Mouse (Mus musculus): ENCODE measurements around the gene Nav3. TPM values are rescaled to one million over a fixed set of nuclear protein-coding genes. Genes with fewer than 3 reads are reported as not detected.

The Nav3 gene
- polyA plus RNA-seq, 1 experiment from 2014 or later, result 5.2 TPM

GRCm38 (mm10) chr10:109976351-109976750 is 479.7 kb downstream of the Nav3 start:
- 94% methylated on average over 8 of the region's 8 CpGs for WGBS
- Histone ChIP-seq H3K27ac (no peak overlapping the region), H3K27me3 (ENCODE audit: insufficient read depth, poor library complexity, severe bottlenecking) (no peaks in the 10 kb centered on the region), H3K4me1 (replicated peaks) (no peaks in the 10 kb centered on the region), H3K36me3 (no peaks in the 10 kb centered on the region), H3K9me3 (no peaks in the 10 kb centered on the region), H3K4me3 (no peak overlapping the region)
- DNase-seq (ENCODE audit: low spot score), result no peak

DNA sequence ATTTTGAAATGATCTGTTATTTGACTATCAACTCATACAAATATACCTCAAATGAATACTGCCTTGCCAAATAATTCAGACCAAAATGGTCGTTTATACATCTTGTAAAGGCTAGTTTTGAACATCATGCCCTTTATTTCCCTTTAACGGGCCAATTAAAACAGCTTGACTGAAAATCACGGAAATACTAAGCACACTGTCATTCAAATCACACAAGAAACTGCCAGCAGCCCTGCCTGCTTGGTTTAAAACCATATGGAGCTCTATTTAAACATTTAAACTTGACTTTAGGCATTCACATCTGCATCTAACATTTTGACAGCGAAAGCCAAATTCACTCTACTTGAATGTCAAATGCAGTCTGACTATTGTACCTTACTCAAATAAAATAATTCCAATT is 481.8 kb downstream of the Nav3 start:
- Histone ChIP-seq H3K4me1 (replicated peaks) (no peaks in the 10 kb centered on the region), H3K36me3 (no peaks in the 10 kb centered on the region), H3K9me3 (no peaks in the 10 kb centered on the region), H3K27ac (no peak overlapping the region), H3K27me3 (ENCODE audit: insufficient read depth, poor library complexity, severe bottlenecking) (no peaks in the 10 kb centered on the region), H3K4me3 (no peak overlapping the region)
- WGBS, result 86% methylated on average over 4 of the region's 4 CpGs
- DNase-seq (ENCODE audit: low spot score), result no peak

DNA sequence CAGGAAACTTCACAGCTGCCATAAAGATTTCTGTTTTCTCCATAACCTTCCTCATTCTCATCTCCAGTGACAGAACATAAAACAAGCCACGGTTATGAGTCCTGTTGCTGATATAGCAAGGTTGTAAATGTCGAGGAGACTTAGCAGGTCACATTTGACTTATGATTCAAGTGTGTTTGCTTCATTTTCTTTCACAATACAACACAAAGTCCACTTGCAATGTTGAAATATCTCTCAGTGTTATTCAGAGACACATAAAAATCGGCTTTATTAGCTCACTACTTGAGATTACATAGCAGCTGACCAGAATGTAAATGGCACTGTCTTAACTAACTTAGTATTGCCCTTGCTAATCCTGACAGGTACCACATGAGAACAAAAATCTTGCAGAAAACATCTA is 482.5 kb downstream of the Nav3 start:
- no peaks in the 10 kb centered on the region for H3K4me1 ChIP-seq (replicated peaks)
- no peak for DNase-seq (ENCODE audit: low spot score)
- 89% methylated on average over 3 of the region's 3 CpGs for WGBS

DNA sequence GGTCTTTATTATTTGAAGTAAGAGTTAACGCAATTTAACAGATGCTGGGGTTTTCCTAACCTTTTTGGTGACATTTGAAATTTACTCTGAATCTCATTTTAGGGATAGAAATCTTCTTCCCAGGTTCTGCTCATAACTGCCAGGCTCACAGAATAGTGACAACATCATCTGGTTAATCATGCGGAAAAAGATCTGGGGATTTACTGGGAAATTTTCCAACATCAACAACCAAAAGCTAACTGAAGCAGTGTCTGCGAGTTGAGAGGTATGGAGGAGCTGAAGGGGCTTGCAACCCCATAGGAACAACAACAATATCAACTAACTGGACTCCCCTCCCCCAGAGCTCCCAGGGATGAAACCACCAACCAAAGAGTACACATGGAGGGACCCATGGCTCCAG is 505.7 kb downstream of the Nav3 start:
- no peaks in the 10 kb centered on the region for H3K36me3 ChIP-seq
- WGBS, result 83% methylated on average over 3 of the region's 3 CpGs
- no peaks in the 10 kb centered on the region for H3K4me1 ChIP-seq (replicated peaks)
- H3K4me3 ChIP-seq, result no peak overlapping the region
- DNase-seq (ENCODE audit: low spot score), result no peak
- H3K9me3 ChIP-seq, result no peaks in the 10 kb centered on the region
- no peaks in the 10 kb centered on the region for H3K27me3 ChIP-seq (ENCODE audit: insufficient read depth, poor library complexity, severe bottlenecking)
- no peak overlapping the region for H3K27ac ChIP-seq

More for the DNA sequence above, 482.5 kb downstream of the Nav3 start:
- H3K27ac ChIP-seq, result no peak overlapping the region
- no peak overlapping the region for H3K4me3 ChIP-seq
- no peaks in the 10 kb centered on the region for H3K27me3 ChIP-seq (ENCODE audit: insufficient read depth, poor library complexity, severe bottlenecking)
- H3K36me3 ChIP-seq, result no peaks in the 10 kb centered on the region
- no peaks in the 10 kb centered on the region for H3K9me3 ChIP-seq

GRCm38 (mm10) chr10:109929319-109929622 is 526.7 kb downstream of the Nav3 start:
- H3K27me3 ChIP-seq (ENCODE audit: insufficient read depth, poor library complexity, severe bottlenecking), result no peaks in the 10 kb centered on the region
- no peaks in the 10 kb centered on the region for H3K36me3 ChIP-seq
- peak overlapping the region; percentile 23; the same call in 1 of the 2 replicates for H3K27ac ChIP-seq
- H3K4me3 ChIP-seq, result no peak overlapping the region
- DNase-seq (ENCODE audit: low spot score), result no peak
- 70% methylated on average over 5 of the region's 5 CpGs for WGBS
- peaks cover 13% of the 10 kb centered on the region for H3K4me1 ChIP-seq (replicated peaks)
- H3K9me3 ChIP-seq, result no peaks in the 10 kb centered on the region

GRCm38 (mm10) chr10:109928547-109929318 is 527.3 kb downstream of the Nav3 start:
- no peak for DNase-seq (ENCODE audit: low spot score)
- Histone ChIP-seq H3K4me1 (replicated peaks) (peaks cover 13% of the 10 kb centered on the region), H3K9me3 (no peaks in the 10 kb centered on the region), H3K27ac (peak overlapping the region; percentile 23; the same call in 1 of the 2 replicates), H3K27me3 (ENCODE audit: insufficient read depth, poor library complexity, severe bottlenecking) (no peaks in the 10 kb centered on the region), H3K36me3 (no peaks in the 10 kb centered on the region), H3K4me3 (no peak overlapping the region)
- WGBS, result 57% methylated on average over 8 of the region's 8 CpGs

GRCm38 (mm10) chr10:109926149-109926548 is 529.9 kb downstream of the Nav3 start:
- Histone ChIP-seq H3K27ac (no peak overlapping the region), H3K4me3 (no peak overlapping the region), H3K4me1 (replicated peaks) (peaks cover 18% of the 10 kb centered on the region), H3K27me3 (ENCODE audit: insufficient read depth, poor library complexity, severe bottlenecking) (no peaks in the 10 kb centered on the region), H3K9me3 (no peaks in the 10 kb centered on the region), H3K36me3 (no peaks in the 10 kb centered on the region)
- no peak for DNase-seq (ENCODE audit: low spot score)
- 83% methylated on average over 3 of the region's 3 CpGs for WGBS

- DNase-seq (ENCODE audit: low spot score), result no peak
- 93% methylated on average over 2 of the region's 2 CpGs for WGBS
- H3K4me3 ChIP-seq, result no peak overlapping the region
Observed at GRCm38 (mm10) chr10:109924136-109924535, 531.9 kb downstream of the Nav3 start.

GRCm38 (mm10) chr10:109921368-109921767 is 534.6 kb downstream of the Nav3 start:
- H3K27me3 ChIP-seq (ENCODE audit: insufficient read depth, poor library complexity, severe bottlenecking), result no peaks in the 10 kb centered on the region
- WGBS, result 57% methylated on average over 11 of the region's 11 CpGs
- H3K27ac ChIP-seq, result no peak overlapping the region
- no peak for DNase-seq (ENCODE audit: low spot score)
- no peak overlapping the region for H3K4me3 ChIP-seq
- H3K36me3 ChIP-seq, result no peaks in the 10 kb centered on the region
- no peaks in the 10 kb centered on the region for H3K9me3 ChIP-seq
- H3K4me1 ChIP-seq (replicated peaks), result peaks cover 5% of the 10 kb centered on the region; the same call in 1 of the 2 replicates

More at GRCm38 (mm10) chr10:109924136-109924535, 531.9 kb downstream of the Nav3 start:
- Histone ChIP-seq H3K9me3 (no peaks in the 10 kb centered on the region), H3K36me3 (no peaks in the 10 kb centered on the region), H3K27me3 (ENCODE audit: insufficient read depth, poor library complexity, severe bottlenecking) (no peaks in the 10 kb centered on the region), H3K27ac (no peak overlapping the region), H3K4me1 (replicated peaks) (peaks cover 13% of the 10 kb centered on the region)

DNA sequence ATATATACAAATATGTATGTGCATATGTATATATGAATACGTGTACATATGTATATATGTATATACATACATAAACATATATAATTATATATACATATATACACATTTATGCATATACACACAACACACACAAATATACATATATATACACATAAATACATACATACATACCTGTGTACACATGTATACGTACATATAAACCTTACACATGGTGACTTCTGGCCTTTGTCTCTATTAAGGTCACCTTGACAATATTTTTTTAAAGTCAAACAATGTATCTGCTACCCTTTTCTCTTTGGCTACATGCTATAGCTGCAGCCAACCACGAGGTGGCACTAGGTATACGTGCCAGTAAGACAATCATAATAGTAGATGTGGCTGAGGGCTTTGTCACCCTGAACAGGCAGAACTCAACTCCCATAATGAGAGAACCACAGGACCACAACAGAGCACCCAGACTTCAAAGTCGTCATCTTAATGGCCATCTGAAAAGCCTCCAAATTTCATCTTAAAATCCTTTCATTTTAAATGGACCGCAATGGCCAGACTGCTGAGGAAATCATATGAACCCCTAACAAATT is 535.3 kb downstream of the Nav3 start:
- Histone ChIP-seq H3K4me3 (no peak overlapping the region), H3K4me1 (replicated peaks) (peaks cover 5% of the 10 kb centered on the region; the same call in 1 of the 2 replicates), H3K9me3 (no peaks in the 10 kb centered on the region), H3K27me3 (ENCODE audit: insufficient read depth, poor library complexity, severe bottlenecking) (no peaks in the 10 kb centered on the region), H3K36me3 (no peaks in the 10 kb centered on the region), H3K27ac (no peak overlapping the region)
- peak; percentile 70 for DNase-seq (ENCODE audit: low spot score)
- 16% methylated on average over 6 of the region's 6 CpGs for WGBS

GRCm38 (mm10) chr10:109919515-109919914 is 536.5 kb downstream of the Nav3 start:
- H3K27me3 ChIP-seq (ENCODE audit: insufficient read depth, poor library complexity, severe bottlenecking), result no peaks in the 10 kb centered on the region
- no peaks in the 10 kb centered on the region for H3K36me3 ChIP-seq
- H3K4me1 ChIP-seq (replicated peaks), result peaks cover 5% of the 10 kb centered on the region; the same call in 1 of the 2 replicates
- WGBS, result 40% methylated on average over 1 of the region's 1 CpGs
- no peak overlapping the region for H3K27ac ChIP-seq
- no peak overlapping the region for H3K4me3 ChIP-seq
- no peaks in the 10 kb centered on the region for H3K9me3 ChIP-seq
- DNase-seq (ENCODE audit: low spot score), result no peak

- no peak overlapping the region for H3K4me3 ChIP-seq
- H3K36me3 ChIP-seq, result no peaks in the 10 kb centered on the region
- 62% methylated on average over 4 of the region's 4 CpGs for WGBS
- no peak for DNase-seq (ENCODE audit: low spot score)
- H3K9me3 ChIP-seq, result 0 out of 2 replicates have a peak, but pooled peaks cover 5% of the 10 kb centered on the region
- H3K4me1 ChIP-seq (replicated peaks), result peaks cover 5% of the 10 kb centered on the region; the same call in 1 of the 2 replicates
- no peak overlapping the region for H3K27ac ChIP-seq
- H3K27me3 ChIP-seq (ENCODE audit: insufficient read depth, poor library complexity, severe bottlenecking), result no peaks in the 10 kb centered on the region
Observed at GRCm38 (mm10) chr10:109907206-109907605, 548.8 kb downstream of the Nav3 start.

- 0 out of 2 replicates have a peak, but pooled peaks cover 5% of the 10 kb centered on the region for H3K9me3 ChIP-seq
- H3K4me3 ChIP-seq, result no peak overlapping the region
- peaks cover 5% of the 10 kb centered on the region; the same call in 1 of the 2 replicates for H3K4me1 ChIP-seq (replicated peaks)
- no peak overlapping the region for H3K27ac ChIP-seq
- no peaks in the 10 kb centered on the region for H3K36me3 ChIP-seq
- H3K27me3 ChIP-seq (ENCODE audit: insufficient read depth, poor library complexity, severe bottlenecking), result no peaks in the 10 kb centered on the region
- no peak for DNase-seq (ENCODE audit: low spot score)
- 70% methylated on average over 6 of the region's 6 CpGs for WGBS
Observed at GRCm38 (mm10) chr10:109906413-109906785, 549.6 kb downstream of the Nav3 start.

Data from hindbrain, embryonic 10.5 days (tissue).